Comparison of ENCODE assay signal across 23 mouse cellular contexts in the genomic region with DNA sequence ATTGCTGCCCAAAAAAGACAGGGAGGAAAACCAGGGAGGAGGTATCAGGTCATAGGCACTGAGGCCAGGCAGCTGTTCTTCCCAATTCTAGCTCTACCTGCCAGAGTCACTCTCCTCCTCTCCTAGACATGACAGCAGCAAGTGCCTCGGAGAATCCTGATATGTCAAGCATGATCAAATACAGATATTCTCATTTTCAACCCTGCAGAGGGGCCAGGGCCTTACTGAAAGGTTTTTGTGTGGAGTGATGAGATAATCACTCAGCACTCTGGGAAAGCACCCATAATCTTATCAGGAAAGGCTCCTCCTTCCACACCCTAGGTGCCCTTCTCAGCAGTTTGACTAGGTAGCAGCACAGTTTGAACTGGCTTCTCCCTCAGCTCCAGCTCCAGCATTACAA.
DNase-seq lines count a peak whose midpoint lies in the region; ATAC-seq and TF ChIP-seq lines count a peak whose summit lies in the region.
"Had no signal": no experiment of that assay in that cellular context is flagged by ENCODE, and none has a peak within 500 bp of the region (broad histone marks: within the 10 kb centered on the region; RNA-seq: fewer than 3 reads in every experiment).

No protein-coding gene starts in this region.

- H3K4me2 ChIP-seq in stomach, embryonic 15.5 days = no peak overlapping the region
- H3K4me2 ChIP-seq in stomach, postnatal 0 days (replicated peaks; ENCODE audit: low read depth) = no peak overlapping the region
- H3K4me2 ChIP-seq in intestine, embryonic 16.5 days (ENCODE audit: low read depth, low read length) = no peak overlapping the region
- peak overlapping the region; percentile 50 for H3K4me2 ChIP-seq in liver, embryonic 16.5 days (ENCODE audit: low read depth, low read length)
- no peak overlapping the region for H3K4me2 ChIP-seq in hindbrain, postnatal 0 days (ENCODE audit: low read depth, low read length)
- H3K4me2 ChIP-seq: hindbrain, embryonic 13.5 days; midbrain, embryonic 15.5 days had no signal

- H3K4me1 ChIP-seq in stomach, embryonic 15.5 days = peaks cover 6% of the 10 kb centered on the region; the same call in 1 of the 2 replicates
- no peaks in the 10 kb centered on the region for H3K4me1 ChIP-seq in stomach, postnatal 0 days (replicated peaks; ENCODE audit: control insufficient read depth, insufficient read depth)
- H3K4me1 ChIP-seq in intestine, embryonic 16.5 days (ENCODE audit: control insufficient read depth, insufficient read depth, low read length) = peaks cover 8% of the 10 kb centered on the region
- H3K4me1 ChIP-seq in liver, embryonic 16.5 days (ENCODE audit: control insufficient read depth, low read depth, low read length) = peaks cover 32% of the 10 kb centered on the region
- H3K4me1 ChIP-seq in hindbrain, postnatal 0 days (ENCODE audit: insufficient read depth, low read length) = no peaks in the 10 kb centered on the region
- H3K4me1 ChIP-seq: hindbrain, embryonic 13.5 days had no signal

- TF ChIP-seq CTCF in stomach, postnatal 0 days (IDR thresholded peaks at IDR 0.05; ENCODE audit: low read depth) = no peak
- TF ChIP-seq CTCF in hindbrain, postnatal 0 days (IDR thresholded peaks at IDR 0.05; ENCODE audit: low read depth) = no peak

- WGBS in stomach, embryonic 15.5 days = 50% methylated on average over 1 of the region's 1 CpGs
- WGBS in stomach, postnatal 0 days = 44% methylated on average over 1 of the region's 1 CpGs
- 39% methylated on average over 1 of the region's 1 CpGs for WGBS in intestine, embryonic 16.5 days
- WGBS in liver, embryonic 16.5 days (ENCODE audit: insufficient replicate concordance) = 13% methylated on average over 1 of the region's 1 CpGs
- 81% methylated on average over 1 of the region's 1 CpGs for WGBS in hindbrain, postnatal 0 days

- H3K27ac ChIP-seq in stomach, embryonic 15.5 days = no peak overlapping the region
- H3K27ac ChIP-seq in stomach, postnatal 0 days (replicated peaks) = no peak overlapping the region
- no peak overlapping the region for H3K27ac ChIP-seq in intestine, embryonic 16.5 days (ENCODE audit: low read length)
- H3K27ac ChIP-seq in liver, embryonic 16.5 days (ENCODE audit: low read length) = peak overlapping the region; percentile 70
- no peak overlapping the region for H3K27ac ChIP-seq in hindbrain, postnatal 0 days
- H3K27ac ChIP-seq: hindbrain, embryonic 13.5 days; kidney, postnatal 0 days; layer of hippocampus, adult 2 months; left cerebral cortex, adult 2 months; midbrain, embryonic 15.5 days had no signal

- H3K36me3 ChIP-seq in stomach, embryonic 15.5 days = no peaks in the 10 kb centered on the region
- no peaks in the 10 kb centered on the region for H3K36me3 ChIP-seq in stomach, postnatal 0 days (ENCODE audit: control insufficient read depth, insufficient read depth, low read length)
- H3K36me3 ChIP-seq in intestine, embryonic 16.5 days (ENCODE audit: control insufficient read depth, insufficient read depth, low read length) = no peaks in the 10 kb centered on the region
- H3K36me3 ChIP-seq in liver, embryonic 16.5 days (ENCODE audit: control insufficient read depth, insufficient read depth) = no peaks in the 10 kb centered on the region
- H3K36me3 ChIP-seq in hindbrain, postnatal 0 days (ENCODE audit: insufficient read depth, low read length) = no peaks in the 10 kb centered on the region
- H3K36me3 ChIP-seq: hindbrain, embryonic 13.5 days; midbrain, embryonic 15.5 days had no signal

- no peak for DNase-seq in stomach, postnatal 0 days (ENCODE audit: low spot score)
- no peak for DNase-seq in thymus, postnatal 14 days
- DNase-seq in thymus, postnatal 25 days = no peak
- no peak for DNase-seq in hindbrain, postnatal 0 days (ENCODE audit: low spot score)
- DNase-seq: cerebellum, adult 9-11 months; embryo, embryonic 11 days; gastrocnemius, postnatal 10 days; heart, postnatal 10 days; kidney, adult 11 months; left cerebral cortex, postnatal 4 days; lung, postnatal 10 days; right cerebral cortex, postnatal 14 days; spleen, adult 18-20 months; thymus, adult 2 months had no signal

- no peaks in the 10 kb centered on the region for H3K27me3 ChIP-seq in stomach, embryonic 15.5 days (replicated peaks)
- H3K27me3 ChIP-seq in stomach, postnatal 0 days (ENCODE audit: control insufficient read depth, insufficient read depth, low read length) = no peaks in the 10 kb centered on the region
- H3K27me3 ChIP-seq in intestine, embryonic 16.5 days (replicated peaks; ENCODE audit: control insufficient read depth, insufficient read depth, low read length) = no peaks in the 10 kb centered on the region
- H3K27me3 ChIP-seq in liver, embryonic 16.5 days (ENCODE audit: control insufficient read depth, insufficient read depth, low read depth, low read length) = no peaks in the 10 kb centered on the region
- H3K27me3 ChIP-seq in hindbrain, postnatal 0 days (ENCODE audit: insufficient read depth, low read length) = no peaks in the 10 kb centered on the region
- H3K27me3 ChIP-seq: hindbrain, embryonic 13.5 days; midbrain, embryonic 15.5 days had no signal

- no peaks in the 10 kb centered on the region for H3K9me3 ChIP-seq in stomach, embryonic 15.5 days
- H3K9me3 ChIP-seq in stomach, postnatal 0 days (ENCODE audit: control insufficient read depth, low read length) = no peaks in the 10 kb centered on the region
- H3K9me3 ChIP-seq in intestine, embryonic 16.5 days (ENCODE audit: control insufficient read depth, low read length) = no peaks in the 10 kb centered on the region
- no peaks in the 10 kb centered on the region for H3K9me3 ChIP-seq in liver, embryonic 16.5 days (replicated peaks; ENCODE audit: control insufficient read depth, low read length)
- no peaks in the 10 kb centered on the region for H3K9me3 ChIP-seq in hindbrain, postnatal 0 days (ENCODE audit: low read length)
- H3K9me3 ChIP-seq: hindbrain, embryonic 13.5 days; megakaryocyte, embryonic 14.5 days; midbrain, embryonic 15.5 days had no signal

- H3K9ac ChIP-seq in stomach, embryonic 15.5 days = no peak overlapping the region
- no peak overlapping the region for H3K9ac ChIP-seq in stomach, postnatal 0 days (ENCODE audit: low read length)
- H3K9ac ChIP-seq in intestine, embryonic 16.5 days (ENCODE audit: low read depth, low read length) = no peak overlapping the region
- peak overlapping the region; percentile 56 for H3K9ac ChIP-seq in liver, embryonic 16.5 days (ENCODE audit: low read depth, low read length)
- H3K9ac ChIP-seq in hindbrain, postnatal 0 days (replicated peaks; ENCODE audit: low read length) = no peak overlapping the region
- H3K9ac ChIP-seq: hindbrain, embryonic 13.5 days; midbrain, embryonic 15.5 days had no signal

- H3K4me3 ChIP-seq in stomach, embryonic 15.5 days (replicated peaks) = no peak overlapping the region
- H3K4me3 ChIP-seq in stomach, postnatal 0 days (ENCODE audit: low read depth, low read length) = no peak overlapping the region
- no peak overlapping the region for H3K4me3 ChIP-seq in intestine, embryonic 16.5 days (ENCODE audit: low read length)
- H3K4me3 ChIP-seq in liver, embryonic 16.5 days (ENCODE audit: low read depth, low read length) = 0 out of 2 replicates have a peak overlapping the region, but pooled peaks have one; percentile 10
- H3K4me3 ChIP-seq in hindbrain, postnatal 0 days (ENCODE audit: low read length) = no peak overlapping the region
- H3K4me3 ChIP-seq: hindbrain, embryonic 13.5 days; layer of hippocampus, adult 2 months; left cerebral cortex, adult 2 months; megakaryocyte, embryonic 14.5 days; midbrain, embryonic 15.5 days had no signal

- TF ChIP-seq EP300 in stomach, postnatal 0 days (optimal IDR thresholded peaks at IDR 0.05) = no peak

- ATAC-seq in stomach, embryonic 15.5 days (ENCODE audit: insufficient read depth, low FRiP score, low read depth) = peak; percentile 87
- no peak for ATAC-seq in stomach, postnatal 0 days (ENCODE audit: low FRiP score, low TSS enrichment)
- 0 out of 2 replicates have a peak, but pooled peaks have one; percentile 38 for ATAC-seq in intestine, embryonic 16.5 days
- peak; percentile 95 for ATAC-seq in liver, embryonic 16.5 days (ENCODE audit: low read depth)
- no peak for ATAC-seq in hindbrain, postnatal 0 days
- ATAC-seq: midbrain, embryonic 15.5 days had no signal

Comparison
In these comparisons a context has a peak if more than half of its experiments do, and no peak if none do; other contexts are left out.
1. ATAC-seq: peak in stomach, embryonic 15.5 days (single experiment), intestine, embryonic 16.5 days (single experiment) and liver, embryonic 16.5 days (single experiment); none in stomach, postnatal 0 days (single experiment) and hindbrain, postnatal 0 days (single experiment).